Mouse (Mus musculus): ENCODE results near the gene Bpi.

- TF ChIP-seq CTCF (IDR thresholded peaks at IDR 0.05; ENCODE audit: low read depth), result no peak; the same call in 1 of the 2 replicates
- no peak for TF ChIP-seq EP300 (optimal IDR thresholded peaks at IDR 0.05)
Observed at GRCm38 (mm10) chr2:158215283-158216117, 42.4 kb upstream of the Bpi start.
